9 mouse cellular contexts compared by ENCODE assay signal in the genomic region with DNA sequence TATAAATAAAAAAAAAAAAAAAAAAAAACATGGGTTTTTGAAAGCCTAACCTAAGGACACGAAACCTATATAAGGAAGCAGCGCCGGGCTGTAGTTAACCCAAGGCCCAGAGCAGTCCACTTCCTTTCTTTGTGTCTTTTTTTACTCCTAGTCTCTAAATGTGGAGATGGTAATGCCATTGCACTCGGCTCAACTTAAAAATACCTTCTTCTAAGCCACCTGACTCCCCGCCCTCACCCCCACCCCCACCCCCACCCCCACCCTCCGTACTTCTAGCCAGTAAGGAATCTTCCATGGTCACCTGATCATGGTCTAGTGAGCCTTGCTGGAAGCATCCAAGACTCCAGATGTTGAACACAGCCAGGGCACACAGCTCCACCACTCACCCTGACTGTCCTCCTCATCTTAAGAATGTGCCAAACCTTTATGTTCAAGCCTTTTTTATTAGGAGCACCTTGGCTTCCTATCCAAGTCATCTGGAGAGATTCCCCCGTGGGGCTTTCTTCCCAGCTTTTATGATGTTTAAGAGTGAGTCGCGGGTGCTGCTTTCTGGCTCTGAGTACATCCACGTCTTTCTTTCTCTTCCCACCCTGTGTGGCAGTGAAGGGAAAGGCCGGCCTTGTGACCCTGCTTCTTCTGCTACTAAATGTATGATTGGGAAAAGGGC. TPM values are rescaled to one million over a fixed set of nuclear protein-coding genes. Genes with fewer than 3 reads are reported as not detected.
DNase-seq lines count a peak whose midpoint lies in the region; ATAC-seq and TF ChIP-seq lines count a peak whose summit lies in the region.
"Had no signal": no experiment of that assay in that cellular context is flagged by ENCODE, and none has a peak within 500 bp of the region (broad histone marks: within the 10 kb centered on the region; RNA-seq: fewer than 3 reads in every experiment).

No protein-coding gene starts in this region.

- no peaks in the 10 kb centered on the region for H3K9me3 ChIP-seq in kidney, postnatal 0 days (replicated peaks; ENCODE audit: low read length)
- H3K9me3 ChIP-seq in heart, postnatal 0 days (replicated peaks; ENCODE audit: control insufficient read depth, low read length) = no peaks in the 10 kb centered on the region
- H3K9me3 ChIP-seq: forebrain, embryonic 13.5 days had no signal

- ATAC-seq in kidney, postnatal 0 days (replicated peaks; ENCODE audit: low FRiP score, low read depth) = no peak
- no peak for ATAC-seq in heart, postnatal 0 days (ENCODE audit: insufficient read depth, low read depth)
- ATAC-seq in megakaryocyte progenitor cell, adult 5-6 weeks (replicated peaks; ENCODE audit: poor library complexity) = peak; percentile 30; the same call in 1 of the 2 replicates

- peak; percentile 64 for DNase-seq in kidney, postnatal 0 days (ENCODE audit: low spot score)
- no peak for DNase-seq in kidney, postnatal 14 days
- DNase-seq in ZHBTc4 (ENCODE audit: low read depth, low spot score) = peak; percentile 48
- DNase-seq in heart, postnatal 0 days (ENCODE audit: low spot score) = no peak
- no peak for DNase-seq in c-Kit-positive CD71-positive TER-119-positive erythroid progenitor cells, embryonic 14.5 days (ENCODE audit: low spot score)
- no peak for DNase-seq in cerebellum, postnatal 14 days
- DNase-seq: cerebellum, adult 9-10 months had no signal

- no peak for TF ChIP-seq CTCF in kidney, postnatal 0 days (IDR thresholded peaks at IDR 0.05; ENCODE audit: low read depth)
- no peak for TF ChIP-seq CTCF in heart, postnatal 0 days (IDR thresholded peaks at IDR 0.05; ENCODE audit: low read depth)

- no peak for TF ChIP-seq EP300 in heart, postnatal 0 days (IDR thresholded peaks at IDR 0.05; ENCODE audit: low read depth)

- no peaks in the 10 kb centered on the region for H3K27me3 ChIP-seq in kidney, postnatal 0 days (ENCODE audit: insufficient read depth, low read length)
- H3K27me3 ChIP-seq in heart, postnatal 0 days (ENCODE audit: control insufficient read depth, insufficient read depth, low read length) = no peaks in the 10 kb centered on the region
- H3K27me3 ChIP-seq: forebrain, embryonic 13.5 days had no signal

- peak overlapping the region; percentile 80 for H3K27ac ChIP-seq in kidney, postnatal 0 days
- H3K27ac ChIP-seq in heart, postnatal 0 days (ENCODE audit: low read depth) = peak overlapping the region; percentile 85

- H3K4me1 ChIP-seq in kidney, postnatal 0 days (replicated peaks; ENCODE audit: insufficient read depth, low read length) = peaks cover 15% of the 10 kb centered on the region; the same call in 1 of the 2 replicates
- H3K4me1 ChIP-seq in heart, postnatal 0 days (ENCODE audit: control insufficient read depth, insufficient read depth) = peaks cover 17% of the 10 kb centered on the region

- H3K36me3 ChIP-seq in kidney, postnatal 0 days (ENCODE audit: insufficient read depth, low read length) = no peaks in the 10 kb centered on the region
- H3K36me3 ChIP-seq in heart, postnatal 0 days (replicated peaks; ENCODE audit: control insufficient read depth, insufficient read depth, low read length) = no peaks in the 10 kb centered on the region

- 59% methylated on average over 11 of the region's 11 CpGs for WGBS in kidney, postnatal 0 days
- 58% methylated on average over 11 of the region's 11 CpGs for WGBS in heart, postnatal 0 days

- H3K4me3 ChIP-seq in kidney, postnatal 0 days (replicated peaks; ENCODE audit: low read depth, low read length) = no peak overlapping the region
- H3K4me3 ChIP-seq in heart, postnatal 0 days (ENCODE audit: low read depth, low read length) = no peak overlapping the region
- H3K4me3 ChIP-seq: forebrain, embryonic 13.5 days had no signal

- no peak overlapping the region for H3K9ac ChIP-seq in kidney, postnatal 0 days (ENCODE audit: low read depth, low read length)
- no peak overlapping the region for H3K9ac ChIP-seq in heart, postnatal 0 days (replicated peaks; ENCODE audit: low read depth, low read length)
- H3K9ac ChIP-seq: forebrain, embryonic 13.5 days had no signal

- no peak overlapping the region for H3K4me2 ChIP-seq in kidney, postnatal 0 days (ENCODE audit: low read length)
- no peak overlapping the region; the same call in 1 of the 2 replicates for H3K4me2 ChIP-seq in heart, postnatal 0 days (ENCODE audit: low read depth, low read length)

RNA-seq across cellular contexts. Expression of gene Plpp1, which starts 48.1 kb away (rescaled TPM):
- 135 TPM in 2 replicates for polyA plus RNA-seq in kidney, postnatal 0 days (2015; fragmentation: Nextera tagmentation; extraction: Ambion mirVana)
- 88.7 and 129 TPM in 2 replicates for total RNA-seq in heart, postnatal 0 days (2014; rRNA removed; ENCODE audit: low replicate concordance)
- polyA plus RNA-seq in heart, postnatal 0 days (2015; fragmentation: Nextera tagmentation; extraction: Ambion mirVana) = 89.4 and 101 TPM in 2 replicates
- total RNA-seq in megakaryocyte progenitor cell, adult 5-6 weeks (2015) = 1.2 and 1.6 TPM in 2 replicates
- total RNA-seq in megakaryocyte progenitor cell, adult 5-6 weeks (2017) = 1.0 and 2.7 TPM in 2 replicates

Comparison
In these comparisons a context has a peak if more than half of its experiments do, and no peak if none do; other contexts are left out.
1. DNase-seq: peak in kidney, postnatal 0 days (single experiment) and ZHBTc4 (single experiment); none in kidney, postnatal 14 days (single experiment), heart, postnatal 0 days (single experiment), c-Kit-positive CD71-positive TER-119-positive erythroid progenitor cells, embryonic 14.5 days (single experiment) and cerebellum, postnatal 14 days (0 of 2).
2. RNA of gene Plpp1, which starts 48.1 kb away (total RNA-seq): 88.7 to 129 TPM in heart, postnatal 0 days; 1.0 to 2.7 TPM in megakaryocyte progenitor cell, adult 5-6 weeks; every median in the first group is over 10 times any median in the second.